Mouse (Mus musculus) testis, adult 2 months (tissue): Measurements from ENCODE around the gene Lonp2.

Experiments used
- CTCF ChIP-seq: fragments of 200-500 bp; IDR thresholded peaks from 2 replicates; pipeline ENCODE4 v1.5.1; 2012; ENCODE audit warnings: low read depth, mild to moderate bottlenecking, inconsistent platforms, low read length, moderate library complexity; ENCODE audit not compliant: control insufficient read depth, insufficient read depth, insufficient replicate concordance
- POLR2A ChIP-seq: fragments of 200-500 bp; IDR thresholded peaks from 2 replicates; pipeline ENCODE4 v1.6.1; 2012; ENCODE audit warnings: low read depth, mild to moderate bottlenecking, inconsistent platforms, low read length, moderate library complexity; ENCODE audit not compliant: control insufficient read depth

- TF ChIP-seq CTCF: no peak
- TF ChIP-seq POLR2A: no peak
Observed at GRCm38 (mm10) chr8:86758651-86759050, 134.8 kb downstream of the Lonp2 start.
